Mouse (Mus musculus) thymus, postnatal 0 days (tissue): Measurements from ENCODE around the gene Polr2i. TPM values are rescaled to one million over a fixed set of nuclear protein-coding genes. Genes with fewer than 3 reads are reported as not detected.
"Not testable (repeated sequence)": the region's sequence is repeated elsewhere in the genome, so short reads cannot be mapped to it uniquely, and the experiment has no call there.

ENCODE experiments used
- DNase-seq: peaks from one replicate; pipeline ENCODE4 v3.0.0-alpha.2; 2015; ENCODE audit warnings: low spot score
- polyA plus RNA-seq: library from polyadenylated mRNA; unstranded; fragments of >200 nt; fragmentation: Nextera tagmentation; extraction: Ambion mirVana; gene quantifications from 2 replicates; pipeline ENCODE4 v1.2.1, GENCODE M21; 2015

Gene Polr2i
- 134 and 137 TPM in 2 replicates for polyA plus RNA-seq

DNA sequence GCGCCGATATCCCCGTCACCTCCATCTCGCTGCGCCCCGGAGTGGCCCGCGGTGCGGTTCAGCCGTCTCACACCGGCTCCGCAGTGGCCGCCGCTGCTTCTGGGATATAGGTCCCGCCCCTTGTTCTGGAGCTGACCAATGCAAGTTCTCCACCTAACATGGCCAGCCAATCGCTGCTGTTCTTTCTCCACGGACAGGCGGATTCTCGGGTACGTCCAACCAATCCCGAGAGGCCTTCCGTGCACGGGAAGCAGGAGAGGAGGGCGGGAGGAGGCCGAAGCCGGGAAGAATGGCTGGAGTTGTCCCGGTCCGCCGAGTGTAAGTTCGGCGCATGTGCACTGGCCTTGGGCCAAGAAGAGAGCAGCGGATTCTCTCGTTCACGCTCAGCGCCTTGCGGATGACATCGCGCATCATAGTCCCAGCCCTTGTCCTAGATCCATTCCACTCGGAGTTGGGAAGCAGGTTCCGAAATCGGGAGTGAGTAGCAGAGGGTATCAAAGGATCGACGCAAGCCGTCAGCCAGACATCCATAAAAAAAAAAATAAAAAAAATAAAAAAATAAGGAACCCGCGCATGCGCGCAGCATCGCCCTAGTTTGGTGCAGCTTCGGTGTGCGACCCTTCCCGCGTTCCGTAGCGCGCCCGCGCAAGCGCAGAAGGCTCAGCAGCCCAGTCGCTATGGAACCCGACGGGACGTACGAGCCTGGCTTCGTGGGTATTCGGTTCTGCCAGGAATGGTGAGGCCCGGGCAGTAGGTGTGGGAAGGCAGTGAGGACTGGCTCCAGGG, at the start of gene Polr2i, which contains the start of gene Tbcb:
TSS of gene Polr2i (plus strand) at position 280 of the 786 bp plus-strand sequence.
TSS of gene Tbcb (minus strand) at position 604 of the 786 bp plus-strand sequence.
- DNase-seq, result peak; percentile 95

GRCm38 (mm10) chr7:30183189-30183588, 48.6 kb upstream of the Polr2i start:
- not testable (repeated sequence) for DNase-seq

GRCm38 (mm10) chr7:30183879-30184289, 47.9 kb upstream of the Polr2i start, which contains the start of gene Cox7a1:
Cox7a1 (plus strand) TSS chr7:30184144.
- DNase-seq, result peak; percentile 86

DNA sequence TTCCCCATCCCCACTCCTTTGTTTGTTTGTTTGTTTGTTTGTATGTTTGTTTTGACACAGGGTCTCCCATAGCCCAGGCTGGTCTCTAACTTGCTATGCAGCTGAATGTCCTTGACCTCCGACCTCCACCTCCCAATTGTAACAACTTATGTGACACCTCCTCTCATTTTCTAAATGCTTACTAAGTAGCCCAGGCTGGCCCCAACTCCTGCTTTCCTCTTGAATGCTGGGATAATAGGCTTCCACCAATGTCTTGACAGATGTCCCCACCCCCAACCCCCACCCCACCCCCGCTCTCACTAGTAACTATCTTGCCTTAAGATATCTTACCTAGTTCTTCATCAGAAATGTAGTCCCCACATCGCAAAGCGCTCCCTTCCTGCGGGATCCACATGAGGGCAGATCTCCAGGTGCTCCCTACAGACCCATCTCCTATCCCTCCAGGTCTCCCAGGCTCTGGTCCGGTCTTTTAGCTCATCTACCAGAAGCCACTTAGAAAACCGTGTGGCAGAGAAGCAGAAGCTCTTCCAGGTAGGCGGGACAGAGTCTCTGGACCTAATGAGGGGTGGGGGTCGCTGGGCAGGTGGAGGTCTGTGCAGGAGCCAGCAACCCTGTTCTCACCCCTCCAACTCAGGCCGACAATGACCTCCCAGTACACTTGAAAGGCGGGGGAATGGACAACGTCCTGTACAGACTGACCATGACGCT, 47.0 kb upstream of the Polr2i start:
- no peak for DNase-seq

DNA sequence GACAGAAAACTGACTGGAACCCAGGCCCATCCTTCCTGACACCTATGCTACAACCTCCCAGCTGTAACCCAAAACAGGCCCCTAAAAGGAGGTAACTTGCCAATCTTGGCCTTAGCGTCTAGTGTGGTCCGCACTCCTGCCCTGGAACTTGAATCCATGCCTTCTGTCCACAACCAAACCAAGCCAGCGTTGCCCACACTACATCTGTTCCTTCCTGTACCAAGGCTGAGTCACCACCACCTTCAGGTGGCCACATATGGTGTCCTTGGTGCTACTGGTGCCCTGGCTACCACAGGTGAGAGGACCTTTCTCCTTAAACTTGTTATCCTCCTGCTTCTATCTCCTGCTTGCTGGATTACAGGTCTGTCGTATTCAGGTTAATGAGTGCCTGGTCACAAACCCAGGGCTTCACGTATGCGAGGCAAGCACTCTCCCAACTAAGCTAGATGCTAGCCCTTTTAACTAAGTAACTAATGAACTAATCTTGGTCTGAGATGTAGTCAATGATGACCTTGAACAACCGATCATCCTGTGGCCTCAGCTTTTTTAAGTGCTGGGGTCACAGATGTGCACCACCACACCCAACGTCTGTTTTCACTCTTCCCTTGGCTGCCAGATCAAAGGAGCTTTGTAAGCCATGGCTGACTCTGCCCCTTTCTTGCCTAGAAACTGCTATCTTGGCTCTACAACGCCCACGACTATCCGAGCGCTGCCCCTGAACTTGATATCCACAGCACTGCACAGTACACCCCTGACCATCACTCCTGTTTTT, 43.2 kb upstream of the Polr2i start:
- no peak for DNase-seq

DNA sequence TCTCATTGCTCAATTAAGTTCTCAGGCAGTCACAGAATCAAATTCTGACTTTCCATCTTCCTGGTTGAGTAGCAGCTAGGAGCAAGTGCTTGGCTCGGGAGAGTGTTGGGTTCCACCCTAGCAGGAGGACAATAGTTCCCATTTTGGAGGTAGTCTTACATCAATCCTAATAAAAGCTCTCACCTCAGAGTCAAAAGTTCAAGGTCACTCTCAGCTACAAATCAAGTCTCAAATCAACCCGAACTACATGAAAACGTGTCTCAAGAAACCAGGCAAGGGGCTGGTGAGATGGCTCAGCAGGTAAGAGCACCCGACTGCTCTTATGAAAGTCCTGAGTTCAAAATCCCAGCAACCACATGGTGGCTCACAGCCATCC, 42.6 kb upstream of the Polr2i start:
- no peak for DNase-seq

- DNase-seq, result no peak
Measured at GRCm38 (mm10) chr7:30192088-30192487, 39.7 kb upstream of the Polr2i start.

DNA sequence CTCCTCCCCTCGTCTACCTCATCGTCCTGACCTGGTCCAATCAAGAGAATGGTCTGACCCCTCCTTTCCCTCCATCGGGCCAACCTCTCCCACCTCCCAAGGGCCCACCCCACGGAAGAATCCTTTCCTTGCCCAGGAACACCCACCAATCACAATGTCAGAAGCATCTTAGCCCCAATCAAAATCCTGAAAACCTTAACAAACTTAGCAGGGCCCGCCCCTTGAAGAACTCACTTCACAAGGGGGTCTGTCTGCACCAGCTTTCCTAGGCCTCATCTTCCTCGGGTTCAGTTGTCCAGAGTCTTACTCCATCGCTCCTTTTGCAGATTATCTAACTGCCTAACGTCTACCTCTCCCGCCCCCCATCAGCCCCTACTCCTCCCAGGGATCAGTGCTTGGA, 38.7 kb upstream of the Polr2i start:
- DNase-seq, result no peak

DNA sequence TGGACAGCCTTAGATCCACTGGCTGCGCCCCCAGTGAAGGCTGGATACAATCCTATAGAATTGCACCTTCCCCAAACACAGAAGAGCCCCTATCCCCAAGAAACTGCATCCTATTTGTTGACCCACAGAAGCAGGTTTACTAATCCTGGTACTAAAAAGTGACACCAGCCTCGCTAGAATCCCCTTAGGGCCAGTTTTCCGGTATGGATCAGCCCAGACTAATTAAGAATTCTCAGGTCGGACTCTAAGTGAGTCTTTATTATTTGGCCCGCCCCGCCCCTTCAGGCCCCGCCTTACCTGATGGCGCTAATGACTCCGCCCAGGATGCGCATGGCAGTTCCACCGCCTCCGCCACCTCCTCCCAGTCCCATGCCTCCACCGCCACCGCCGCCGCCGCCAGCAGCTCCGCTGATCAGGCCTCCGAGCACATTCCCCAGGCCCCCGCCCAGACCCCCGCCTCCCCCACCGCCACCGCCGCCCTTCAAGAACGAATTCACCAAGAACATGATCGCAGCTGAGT, 38.1 kb upstream of the Polr2i start:
- DNase-seq, result peak; percentile 35

DNA sequence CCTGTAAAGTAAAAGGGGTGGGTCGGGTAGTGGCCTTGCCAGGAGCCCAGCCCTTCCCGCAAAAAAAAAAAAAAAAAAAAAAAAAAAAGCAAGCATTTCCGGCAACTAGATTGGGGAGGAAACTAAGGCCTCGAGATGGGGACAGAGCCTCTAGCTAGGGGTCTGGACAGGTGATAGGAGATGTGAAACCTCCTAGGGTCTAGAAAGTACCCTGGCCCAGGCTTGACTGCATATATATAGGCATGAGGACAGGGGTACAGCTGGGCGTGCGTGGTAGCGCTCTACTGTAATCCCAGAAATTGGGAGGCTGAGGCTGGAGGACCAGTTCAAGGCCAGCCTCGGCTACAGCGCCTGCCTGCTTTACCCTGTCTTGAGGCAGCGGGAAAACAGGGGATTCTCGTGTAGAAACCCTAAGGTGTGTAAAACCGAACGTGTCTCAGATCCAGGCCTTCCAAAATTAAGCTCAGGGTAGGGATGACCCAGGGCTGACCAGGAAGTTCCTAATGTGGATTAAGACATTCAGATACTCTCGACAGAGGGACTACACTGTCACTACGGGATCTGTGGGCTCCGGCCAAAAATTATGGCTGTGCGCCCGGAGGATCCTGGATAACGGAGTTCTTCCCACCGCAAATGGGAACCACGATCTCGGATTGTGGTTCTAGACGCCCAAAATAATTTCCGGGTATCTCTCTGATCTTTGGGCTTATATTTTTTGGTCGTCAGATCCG, 37.5 kb upstream of the Polr2i start:
- DNase-seq, result peak; percentile 28

GRCm38 (mm10) chr7:30194884-30195283, 36.9 kb upstream of the Polr2i start:
- DNase-seq, result peak; percentile 93

DNA sequence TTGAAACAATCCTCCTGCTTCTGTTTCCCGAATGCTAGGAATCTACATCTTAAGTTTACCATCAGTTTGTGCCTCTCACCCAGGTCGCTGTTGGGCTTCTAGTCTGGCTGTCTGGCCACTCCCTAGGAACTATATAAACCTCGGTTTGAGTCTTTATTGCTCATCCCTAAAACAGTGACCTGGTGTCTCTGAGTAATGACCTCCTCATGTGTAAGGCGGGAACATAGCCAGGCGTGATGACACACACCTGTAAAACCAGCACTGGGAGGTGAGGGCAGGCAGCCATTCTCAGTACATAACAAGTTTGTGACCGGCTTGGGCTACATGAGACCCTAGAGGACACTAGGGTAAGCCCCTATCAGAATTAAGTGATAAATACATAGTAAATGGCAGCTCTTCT, 36.3 kb upstream of the Polr2i start:
- no peak for DNase-seq

DNA sequence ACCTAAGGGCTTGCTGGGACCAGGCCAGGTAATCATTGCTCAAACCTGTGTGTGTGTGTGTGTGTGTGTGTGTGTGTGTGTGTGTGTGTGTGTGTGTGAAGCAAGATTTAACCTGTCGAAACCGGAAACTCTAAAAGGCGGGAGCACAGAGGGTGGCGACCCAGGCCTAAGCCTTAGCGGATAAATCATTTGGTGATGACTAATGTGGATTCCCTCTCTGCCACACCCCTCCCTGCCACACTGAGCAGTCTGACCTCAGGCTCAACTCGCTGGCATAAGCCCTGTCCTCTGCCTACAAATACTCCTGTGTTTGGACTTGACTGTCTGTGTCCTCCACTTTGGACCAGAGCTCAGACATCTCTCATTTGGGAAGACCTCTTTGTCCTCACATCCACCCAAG, 35.6 kb upstream of the Polr2i start:
- DNase-seq, result no peak

- DNase-seq, result no peak
Measured at GRCm38 (mm10) chr7:30197592-30198129, 34.1 kb upstream of the Polr2i start.

GRCm38 (mm10) chr7:30198481-30198971, 33.2 kb upstream of the Polr2i start, which contains the start of gene Capns1:
Capns1 (minus strand) TSS chr7:30198811.
- DNase-seq, result peak; percentile 84

- DNase-seq, result no peak
Measured at GRCm38 (mm10) chr7:30199498-30200139, 32.1 kb upstream of the Polr2i start.

- no peak for DNase-seq
Measured at GRCm38 (mm10) chr7:30200200-30200599, 31.5 kb upstream of the Polr2i start.

- not testable (repeated sequence) for DNase-seq
Measured at GRCm38 (mm10) chr7:30200661-30201060, 31.1 kb upstream of the Polr2i start.

DNA sequence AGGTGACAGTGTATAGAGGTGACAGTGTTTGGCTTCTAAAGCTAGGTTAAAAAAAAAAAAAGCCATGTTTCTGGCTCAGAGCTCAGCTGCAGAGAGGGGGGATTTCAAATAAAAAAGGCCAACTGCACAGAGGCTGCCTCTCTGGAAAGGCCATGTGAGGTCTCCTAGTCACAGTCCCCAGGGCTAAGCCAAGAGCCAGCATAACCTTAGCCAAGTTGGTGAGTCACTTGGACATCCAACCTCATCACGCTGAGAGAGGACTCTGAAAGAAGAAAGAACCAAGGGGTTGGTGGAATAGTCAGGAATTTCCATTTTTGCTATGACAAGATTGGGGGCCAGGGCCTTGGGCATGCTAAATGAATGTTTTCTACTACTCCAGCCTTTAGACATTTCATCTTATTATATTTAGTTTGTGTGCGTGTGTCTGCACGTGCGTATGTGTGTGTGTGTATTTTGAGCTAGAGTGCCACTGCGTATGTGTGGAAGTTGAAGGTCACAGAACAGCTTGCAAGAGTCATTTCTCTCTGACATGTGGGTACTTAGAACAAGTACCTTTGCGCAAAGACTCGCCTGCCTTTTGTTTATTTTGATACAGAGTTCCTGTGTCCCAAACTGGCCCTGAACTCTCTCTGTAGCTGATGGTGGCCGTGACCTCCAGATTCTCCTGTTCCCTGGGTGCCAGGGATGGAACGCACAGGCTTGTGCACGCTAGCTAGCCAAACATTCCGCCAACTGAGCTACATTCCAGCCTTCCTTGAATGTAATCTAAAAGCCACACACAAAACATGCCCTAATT, 28.7 kb upstream of the Polr2i start:
- no peak for DNase-seq
